Mouse (Mus musculus) ES-Bruce4 (cell line): ENCODE data around the gene Inpp5d.

Experiments
- CTCF ChIP-seq: IDR thresholded peaks from one replicate; pipeline ENCODE4 v1.8.1; 2011; ENCODE audit warnings: low read depth, low read length
- EP300 ChIP-seq: IDR thresholded peaks from 2 replicates; pipeline ENCODE4 v1.6.1; 2011; ENCODE audit warnings: low read depth, low read length; ENCODE audit not compliant: insufficient read depth
- POLR2A ChIP-seq: IDR thresholded peaks from one replicate; pipeline ENCODE4 v1.8.1; 2011; ENCODE audit warnings: low read length; ENCODE audit not compliant: insufficient read depth

GRCm38 (mm10) chr1:87643016-87643415 lies 22.9 kb downstream of the Inpp5d start:
- TF ChIP-seq EP300 (no peak), CTCF (no peak), POLR2A (no peak)
